Mouse (Mus musculus) lung, postnatal 0 days (tissue): ENCODE results near the gene Cox14.

Experiments used
- CTCF ChIP-seq: IDR thresholded peaks from 2 replicates; pipeline ENCODE4 v1.5.1; 2016; ENCODE audit warnings: antibody characterized with exemption, mild to moderate bottlenecking
- EP300 ChIP-seq: IDR thresholded peaks from 2 replicates; pipeline ENCODE4 v1.6.1; 2016; ENCODE audit warnings: antibody characterized with exemption, mild to moderate bottlenecking, control low read depth

GRCm38 (mm10) chr15:99712666-99713559, 12.5 kb upstream of the Cox14 start:
- no peak for TF ChIP-seq CTCF
- TF ChIP-seq EP300: no peak
